Mouse (Mus musculus): Measurements from ENCODE around the gene Zfp866. TPM values are rescaled to one million over a fixed set of nuclear protein-coding genes. Genes with fewer than 3 reads are reported as not detected.

Gene Zfp866
- polyA plus RNA-seq, 1 experiment from 2014 or later, result 39.6 TPM

Other genes with a start within 250 kb of the Zfp866 start
- gene Zfp868, start 165.6 kb downstream of the Zfp866 start, polyA plus RNA-seq (2015; fragmentation: Nextera tagmentation; extraction: Ambion mirVana), result 43.8 and 44.4 TPM in 2 replicates
- 2.9 and 3.1 TPM in 2 replicates for gene Zfp964, start 136.7 kb downstream of the Zfp866 start, polyA plus RNA-seq (2015; fragmentation: Nextera tagmentation; extraction: Ambion mirVana)
- 25.1 and 28.9 TPM in 2 replicates for gene Zfp869, start 80.5 kb downstream of the Zfp866 start, polyA plus RNA-seq (2015; fragmentation: Nextera tagmentation; extraction: Ambion mirVana)
- 10.1 and 10.5 TPM in 2 replicates for gene Zfp963, start 41.2 kb downstream of the Zfp866 start, polyA plus RNA-seq (2015; fragmentation: Nextera tagmentation; extraction: Ambion mirVana)
- gene Gm20422, start 16.3 kb downstream of the Zfp866 start, polyA plus RNA-seq (2015; fragmentation: Nextera tagmentation; extraction: Ambion mirVana), result 0.50 and 0.55 TPM in 2 replicates
- 43.7 and 45.4 TPM in 2 replicates for gene Atp13a1, start within 50 bp of the Zfp866 start, polyA plus RNA-seq (2015; fragmentation: Nextera tagmentation; extraction: Ambion mirVana)
- gene Gmip, start 17.5 kb upstream of the Zfp866 start, polyA plus RNA-seq (2015; fragmentation: Nextera tagmentation; extraction: Ambion mirVana), result 24.8 and 27.6 TPM in 2 replicates
- 0.68 and 0.70 TPM in 2 replicates for gene Lpar2, start 31.3 kb upstream of the Zfp866 start, polyA plus RNA-seq (2015; fragmentation: Nextera tagmentation; extraction: Ambion mirVana)
- 50.9 and 58.8 TPM in 2 replicates for gene Pbx4, start 41.3 kb upstream of the Zfp866 start, polyA plus RNA-seq (2015; fragmentation: Nextera tagmentation; extraction: Ambion mirVana)
- 3.1 and 3.9 TPM in 2 replicates for gene Cilp2, start 96.5 kb upstream of the Zfp866 start, polyA plus RNA-seq (2015; fragmentation: Nextera tagmentation; extraction: Ambion mirVana)
- gene Tssk6, start 111.0 kb upstream of the Zfp866 start, polyA plus RNA-seq (2015; fragmentation: Nextera tagmentation; extraction: Ambion mirVana), result 3.4 TPM in 2 replicates
- gene Ndufa13, start 111.4 kb upstream of the Zfp866 start, polyA plus RNA-seq (2015; fragmentation: Nextera tagmentation; extraction: Ambion mirVana), result 169 and 186 TPM in 2 replicates
- 10.0 and 12.1 TPM in 2 replicates for gene Yjefn3, start 111.5 kb upstream of the Zfp866 start, polyA plus RNA-seq (2015; fragmentation: Nextera tagmentation; extraction: Ambion mirVana)
- 30.6 and 31.8 TPM in 2 replicates for gene Gatad2a, start 205.2 kb upstream of the Zfp866 start, polyA plus RNA-seq (2015; fragmentation: Nextera tagmentation; extraction: Ambion mirVana)

Data from neural tube, embryonic 13.5 days (tissue).